Mouse (Mus musculus) liver, postnatal 0 days (tissue): ENCODE results near the gene Aldh3a2.

ENCODE experiments used
- CTCF ChIP-seq: sonication (generic); IDR thresholded peaks from 2 replicates; pipeline ENCODE4 v1.5.1; 2016; ENCODE audit warnings: antibody characterized with exemption, low read depth
- EP300 ChIP-seq: IDR thresholded peaks from 2 replicates; pipeline ENCODE4 v1.6.1; 2016; ENCODE audit warnings: antibody characterized with exemption, low read depth, mild to moderate bottlenecking

DNA sequence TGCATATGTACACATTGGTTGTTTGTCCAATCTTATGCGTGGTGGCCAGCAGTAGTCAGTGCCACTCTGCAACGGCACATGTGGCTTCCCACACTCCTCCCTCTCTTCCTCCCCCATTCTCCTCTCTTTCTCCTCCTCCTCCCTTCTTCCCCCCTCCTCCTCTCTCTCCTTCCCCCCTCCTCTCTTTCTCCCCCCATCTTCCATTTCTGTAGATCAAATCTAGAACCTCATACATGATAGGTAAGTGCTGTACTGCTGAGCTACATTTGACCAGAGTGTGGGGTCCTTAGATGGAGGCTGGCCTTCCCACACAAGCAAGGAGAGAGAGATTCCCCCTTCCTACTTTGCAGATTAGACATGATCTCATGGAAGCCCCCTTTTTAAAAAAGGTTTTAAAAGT lies 74.5 kb downstream of the Aldh3a2 start:
- TF ChIP-seq CTCF (no peak), EP300 (no peak)
